24 mouse cellular contexts compared by ENCODE assay signal in genomic region chr3:86664399-86664798, GRCm38 (mm10).
DNase-seq lines count a peak whose midpoint lies in the region; ATAC-seq and TF ChIP-seq lines count a peak whose summit lies in the region.
"Had no signal": no experiment of that assay in that cellular context is flagged by ENCODE, and none has a peak within 500 bp of the region (broad histone marks: within the 10 kb centered on the region; RNA-seq: fewer than 3 reads in every experiment).

No protein-coding gene starts in this region.

- no peaks in the 10 kb centered on the region for H3K27me3 ChIP-seq in kidney, adult 2 months (replicated peaks; ENCODE audit: control insufficient read depth, insufficient read depth, low read length)
- no peaks in the 10 kb centered on the region for H3K27me3 ChIP-seq in kidney, embryonic 16.5 days (ENCODE audit: insufficient read depth, low read length)
- H3K27me3 ChIP-seq in midbrain, embryonic 11.5 days (ENCODE audit: control insufficient read depth, insufficient read depth, low read length) = no peaks in the 10 kb centered on the region
- H3K27me3 ChIP-seq in midbrain, postnatal 0 days (ENCODE audit: insufficient read depth, low read length) = no peaks in the 10 kb centered on the region
- H3K27me3 ChIP-seq: embryonic facial prominence, embryonic 13.5 days; embryonic facial prominence, embryonic 15.5 days; Patski had no signal

- H3K27ac ChIP-seq in kidney, adult 2 months (ENCODE audit: insufficient read depth, low read depth, low read length) = no peak overlapping the region
- no peak overlapping the region for H3K27ac ChIP-seq in kidney, embryonic 16.5 days (ENCODE audit: low read length)
- H3K27ac ChIP-seq in midbrain, embryonic 11.5 days (ENCODE audit: low read depth, low read length) = no peak overlapping the region
- no peak overlapping the region for H3K27ac ChIP-seq in midbrain, postnatal 0 days (ENCODE audit: low read depth, low read length)
- H3K27ac ChIP-seq: embryonic facial prominence, embryonic 13.5 days; embryonic facial prominence, embryonic 15.5 days; forebrain, embryonic 10.5 days; forebrain, embryonic 12.5 days had no signal

- H3K4me3 ChIP-seq in kidney, adult 2 months (ENCODE audit: insufficient read depth, low read depth, low read length) = no peak overlapping the region
- no peak overlapping the region for H3K4me3 ChIP-seq in kidney, embryonic 16.5 days (ENCODE audit: low read length)
- no peak overlapping the region for H3K4me3 ChIP-seq in midbrain, embryonic 11.5 days (ENCODE audit: low read depth, low read length)
- H3K4me3 ChIP-seq in midbrain, postnatal 0 days (ENCODE audit: low read depth, low read length) = no peak overlapping the region
- H3K4me3 ChIP-seq: embryonic facial prominence, embryonic 13.5 days; embryonic facial prominence, embryonic 15.5 days; erythroblast, embryonic 14.5 days; forebrain, embryonic 10.5 days; forebrain, embryonic 12.5 days had no signal

- H3K4me2 ChIP-seq in kidney, embryonic 16.5 days (replicated peaks; ENCODE audit: low read depth, low read length) = no peak overlapping the region
- H3K4me2 ChIP-seq in midbrain, embryonic 11.5 days = no peak overlapping the region
- no peak overlapping the region for H3K4me2 ChIP-seq in midbrain, postnatal 0 days (ENCODE audit: low read depth, low read length, poor library complexity, severe bottlenecking)
- H3K4me2 ChIP-seq: embryonic facial prominence, embryonic 13.5 days; embryonic facial prominence, embryonic 15.5 days; forebrain, embryonic 12.5 days had no signal

- no peaks in the 10 kb centered on the region for H3K4me1 ChIP-seq in kidney, adult 2 months (ENCODE audit: control insufficient read depth, insufficient read depth, low read length)
- H3K4me1 ChIP-seq in kidney, embryonic 16.5 days (ENCODE audit: insufficient read depth, low read length) = no peaks in the 10 kb centered on the region
- no peaks in the 10 kb centered on the region for H3K4me1 ChIP-seq in midbrain, embryonic 11.5 days (ENCODE audit: control insufficient read depth, insufficient read depth, low read length)
- H3K4me1 ChIP-seq in midbrain, postnatal 0 days (ENCODE audit: insufficient read depth, low read length) = no peaks in the 10 kb centered on the region
- H3K4me1 ChIP-seq: forebrain, embryonic 12.5 days had no signal

- no peak for ATAC-seq in kidney, embryonic 16.5 days (ENCODE audit: low FRiP score, low TSS enrichment)
- no peak for ATAC-seq in midbrain, embryonic 11.5 days (ENCODE audit: low FRiP score)
- no peak for ATAC-seq in midbrain, postnatal 0 days (ENCODE audit: low FRiP score)
- ATAC-seq: activated CD4-positive, CD25-positive, alpha-beta regulatory T cell, adult 4 months; forebrain, embryonic 14.5 days; forebrain, embryonic 16.5 days; Patski had no signal

- TF ChIP-seq CTCF in kidney, adult 2 months (conservative IDR thresholded peaks at IDR 0.05; ENCODE audit: insufficient read depth, insufficient read length, low read depth, low read length) = no peak
- no peak for TF ChIP-seq CTCF in midbrain, postnatal 0 days (IDR thresholded peaks at IDR 0.05)

- H3K9ac ChIP-seq in kidney, embryonic 16.5 days (replicated peaks; ENCODE audit: low read length) = no peak overlapping the region
- H3K9ac ChIP-seq in midbrain, embryonic 11.5 days (ENCODE audit: low read length) = no peak overlapping the region
- no peak overlapping the region for H3K9ac ChIP-seq in midbrain, postnatal 0 days (replicated peaks; ENCODE audit: low read length, poor library complexity, severe bottlenecking)
- H3K9ac ChIP-seq: embryonic facial prominence, embryonic 13.5 days; embryonic facial prominence, embryonic 15.5 days; forebrain, embryonic 12.5 days had no signal

- no peaks in the 10 kb centered on the region for H3K9me3 ChIP-seq in kidney, embryonic 16.5 days (ENCODE audit: low read length)
- H3K9me3 ChIP-seq in midbrain, embryonic 11.5 days (ENCODE audit: control insufficient read depth, low read length) = no peaks in the 10 kb centered on the region
- no peaks in the 10 kb centered on the region for H3K9me3 ChIP-seq in midbrain, postnatal 0 days (ENCODE audit: low read length)
- H3K9me3 ChIP-seq: embryonic facial prominence, embryonic 13.5 days; embryonic facial prominence, embryonic 15.5 days; forebrain, embryonic 10.5 days; forebrain, embryonic 12.5 days had no signal

- H3K36me3 ChIP-seq in kidney, adult 2 months (ENCODE audit: control insufficient read depth, insufficient read depth, low read length) = no peaks in the 10 kb centered on the region
- H3K36me3 ChIP-seq in kidney, embryonic 16.5 days (ENCODE audit: insufficient read depth, low read length) = no peaks in the 10 kb centered on the region
- no peaks in the 10 kb centered on the region for H3K36me3 ChIP-seq in midbrain, embryonic 11.5 days (ENCODE audit: control insufficient read depth, insufficient read depth, low read length)
- no peaks in the 10 kb centered on the region for H3K36me3 ChIP-seq in midbrain, postnatal 0 days (ENCODE audit: insufficient read depth, low read length)
- H3K36me3 ChIP-seq: embryonic facial prominence, embryonic 13.5 days; embryonic facial prominence, embryonic 15.5 days; forebrain, embryonic 10.5 days; forebrain, embryonic 12.5 days had no signal

- WGBS in kidney, adult 2 months = 17% methylated on average over 3 of the region's 3 CpGs
- 29% methylated on average over 3 of the region's 3 CpGs for WGBS in kidney, embryonic 16.5 days
- 78% methylated on average over 3 of the region's 3 CpGs for WGBS in midbrain, embryonic 11.5 days
- WGBS in midbrain, postnatal 0 days = 62% methylated on average over 3 of the region's 3 CpGs

- DNase-seq in kidney, adult 2 months = peak; percentile 12
- peak; percentile 41 for DNase-seq in midbrain, embryonic 11.5 days (ENCODE audit: low spot score, missing footprints)
- DNase-seq in midbrain, postnatal 0 days (ENCODE audit: low spot score) = no peak
- no peak for DNase-seq in spleen, postnatal 36 days (ENCODE audit: low spot score in 2 of 2)
- DNase-seq: adrenal gland, adult 2 months; adrenal gland, postnatal 10 days; adrenal gland, postnatal 25 days; cerebellum, adult 11 months; cerebellum, adult 18-20 months; cerebellum, adult 8-10 months; cerebellum, adult 9-11 months; cerebellum, postnatal 14 days; cerebellum, postnatal 36 days; embryo, embryonic 11 days had no signal

- TF ChIP-seq POLR2A in kidney, adult 2 months (IDR thresholded peaks at IDR 0.05; ENCODE audit: low read depth, low read length) = no peak

Comparison
In these comparisons a context has a peak if more than half of its experiments do, and no peak if none do; other contexts are left out.
1. DNase-seq: peak in kidney, adult 2 months (single experiment) and midbrain, embryonic 11.5 days (single experiment); none in midbrain, postnatal 0 days (single experiment) and spleen, postnatal 36 days (0 of 2).